Mouse (Mus musculus) left cerebral cortex, adult 2 months (tissue): Measurements from ENCODE around the gene Pgam5. TPM values are rescaled to one million over a fixed set of nuclear protein-coding genes. Genes with fewer than 3 reads are reported as not detected.

Source experiments
- DNase-seq, 2 experiments: peaks; one replicate each; pipeline ENCODE4 v3.0.0; 2021 to 2022; ENCODE audit warnings: low spot score in 2 of 2, mixed read lengths in 1 of 2; ENCODE audit errors: extremely low spot score in 1 of 2
- H3K27ac ChIP-seq: fragments of 200-600 bp; 2 replicates; pipeline ENCODE4 v1.8.1; 2022
- H3K4me3 ChIP-seq: fragments of 200-600 bp; 2 replicates; pipeline ENCODE4 v1.8.1; 2022
- CTCF ChIP-seq: fragments of 200-600 bp; IDR thresholded peaks from 2 replicates; pipeline ENCODE4 v1.8.1; 2022; ENCODE audit warnings: antibody characterized with exemption, mild to moderate bottlenecking, moderate library complexity
- intact Hi-C: fragments of 180-260 bp; cut with DNase I; formaldehyde crosslinking; loops from one replicate; pipeline ENCODE4 v1.15.1; 2025
- total RNA-seq, 2 experiments: library from RNA; stranded (reverse); gene quantifications; 2 replicates each; pipeline ENCODE4 v1.2.3; 2021

Pgam5 gene
- total RNA-seq, 2 experiments from 2014 or later: 58.9 to 60.0 TPM

GRCm38 (mm10) chr5:110281984-110282383, 12.3 kb upstream of the Pgam5 start:
- intact Hi-C loops: no loop called here
- Histone ChIP-seq H3K27ac (no peak overlapping the region), H3K4me3 (no peak overlapping the region)
- no peak for TF ChIP-seq CTCF
- no peak for DNase-seq

GRCm38 (mm10) chr5:110276910-110277309, 7.2 kb upstream of the Pgam5 start:
- DNase-seq: no peak
- no peak overlapping the region for H3K4me3 ChIP-seq
- intact Hi-C loops: no loop called here
- H3K27ac ChIP-seq: no peak overlapping the region
- no peak for TF ChIP-seq CTCF

- no peak overlapping the region for H3K4me3 ChIP-seq
- H3K27ac ChIP-seq: no peak overlapping the region
- no peak for TF ChIP-seq CTCF
- intact Hi-C loops: no loop called here
- DNase-seq: no peak
Measured at GRCm38 (mm10) chr5:110276391-110276790, 6.7 kb upstream of the Pgam5 start.

GRCm38 (mm10) chr5:110274846-110275245, 5.1 kb upstream of the Pgam5 start:
- no peak for TF ChIP-seq CTCF
- intact Hi-C loops: no loop called here

GRCm38 (mm10) chr5:110274147-110274546, 4.4 kb upstream of the Pgam5 start:
- no peak for TF ChIP-seq CTCF
- intact Hi-C loops: no loop called here
- H3K4me3 ChIP-seq: no peak overlapping the region
- H3K27ac ChIP-seq: no peak overlapping the region
- no peak for DNase-seq

More at GRCm38 (mm10) chr5:110274846-110275245, 5.1 kb upstream of the Pgam5 start:
- Histone ChIP-seq H3K27ac (no peak overlapping the region), H3K4me3 (no peak overlapping the region)
- no peak for DNase-seq

GRCm38 (mm10) chr5:110270242-110270641, 529 bp upstream of the Pgam5 start:
- no peak overlapping the region for H3K27ac ChIP-seq
- TF ChIP-seq CTCF: no peak
- intact Hi-C loops: no loop called here
- no peak overlapping the region for H3K4me3 ChIP-seq
- DNase-seq: no peak

GRCm38 (mm10) chr5:110266941-110267340, 2.8 kb downstream of the Pgam5 start:
- Histone ChIP-seq H3K27ac (no peak overlapping the region), H3K4me3 (no peak overlapping the region)
- no peak for DNase-seq
- intact Hi-C loops: no loop called here
- no peak for TF ChIP-seq CTCF

- intact Hi-C loops: no loop called here
- no peak for DNase-seq
- no peak overlapping the region for H3K4me3 ChIP-seq
- TF ChIP-seq CTCF: no peak
- H3K27ac ChIP-seq: no peak overlapping the region
Measured at GRCm38 (mm10) chr5:110244091-110244490, 25.6 kb downstream of the Pgam5 start.

GRCm38 (mm10) chr5:110232346-110232745, 37.4 kb downstream of the Pgam5 start:
- no peak for TF ChIP-seq CTCF
- H3K27ac ChIP-seq: no peak overlapping the region
- DNase-seq: no peak
- intact Hi-C loops: loop anchor here (2.0 kb wide), 1 partner anchor 52 kb away; no protein-coding TSS in a partner anchor
- no peak overlapping the region for H3K4me3 ChIP-seq

GRCm38 (mm10) chr5:110231638-110232037, 38.1 kb downstream of the Pgam5 start:
- intact Hi-C loops: loop anchor here (2.0 kb wide), 1 partner anchor 53 kb away; no protein-coding TSS in a partner anchor
- Histone ChIP-seq H3K27ac (peak overlapping the region; percentile 90), H3K4me3 (peak overlapping the region; percentile 80)
- TF ChIP-seq CTCF: no peak; the same call in 1 of the 2 replicates
- DNase-seq: no peak

- peak; percentile 92 to 95 for DNase-seq
- peak within 1 kb of the TSS; percentile 90 for H3K27ac ChIP-seq
- peak within 1 kb of the TSS; percentile 80 for H3K4me3 ChIP-seq
- TF ChIP-seq CTCF: no peak
- intact Hi-C loops: no loop called here
Measured at GRCm38 (mm10) chr5:110230780-110231461, 38.8 kb downstream of the Pgam5 start, which contains the start of gene Ankle2. TSS of gene Ankle2 (plus strand) at chr5:110231004.

GRCm38 (mm10) chr5:110230401-110230779, 39.3 kb downstream of the Pgam5 start:
- Histone ChIP-seq H3K4me3 (peak overlapping the region; percentile 80), H3K27ac (peak overlapping the region; percentile 90)
- DNase-seq: no peak
- no peak for TF ChIP-seq CTCF
- intact Hi-C loops: no loop called here

GRCm38 (mm10) chr5:110227336-110227883, 42.3 kb downstream of the Pgam5 start:
- Histone ChIP-seq H3K27ac (no peak overlapping the region), H3K4me3 (no peak overlapping the region)
- intact Hi-C loops: no loop called here
- TF ChIP-seq CTCF: no peak
- no peak for DNase-seq
